Mouse (Mus musculus) kidney, adult 2 months (tissue): ENCODE measurements around the gene Hist1h4h. TPM values are rescaled to one million over a fixed set of nuclear protein-coding genes. Genes with fewer than 3 reads are reported as not detected.
"Not testable (repeated sequence)": the region's sequence is repeated elsewhere in the genome, so short reads cannot be mapped to it uniquely, and the experiment has no call there.

Source experiments
- DNase-seq: peaks from one replicate; pipeline ENCODE4 v3.0.0; 2021
- H3K27ac ChIP-seq: fragments of 200-500 bp; 2 replicates; pipeline ENCODE4 v1.5.1; 2012; ENCODE audit warnings: low read depth, low read length, control low read depth, inconsistent platforms; ENCODE audit not compliant: insufficient read depth
- H3K27me3 ChIP-seq: fragments of 200-500 bp; replicated peaks from 2 replicates; pipeline ENCODE4 v1.6.1; 2012; ENCODE audit warnings: mild to moderate bottlenecking, moderate library complexity, low read length, inconsistent platforms; ENCODE audit not compliant: control insufficient read depth, insufficient read depth
- H3K36me3 ChIP-seq: fragments of 200-500 bp; 2 replicates; pipeline ENCODE4 v1.6.1; 2012; ENCODE audit warnings: mild to moderate bottlenecking, moderate library complexity, low read length, inconsistent platforms; ENCODE audit not compliant: control insufficient read depth, insufficient read depth
- H3K4me1 ChIP-seq: fragments of 200-500 bp; 2 replicates; pipeline ENCODE4 v1.6.1; 2011; ENCODE audit warnings: low read length; ENCODE audit not compliant: control insufficient read depth, insufficient read depth
- H3K4me3 ChIP-seq: fragments of 200-500 bp; 2 replicates; pipeline ENCODE4 v1.5.1; 2011; ENCODE audit warnings: mild to moderate bottlenecking, low read depth, low read length, control low read depth; ENCODE audit not compliant: insufficient read depth
- CTCF ChIP-seq: fragments of 200-500 bp; conservative IDR thresholded peaks from 2 replicates; pipeline ENCODE4 v1.5.1; 2011; ENCODE audit warnings: low read depth, mild to moderate bottlenecking, control low read depth, low read length, moderate library complexity, mixed read lengths; ENCODE audit not compliant: insufficient read depth, insufficient read length
- POLR2A ChIP-seq: fragments of 200-500 bp; IDR thresholded peaks from one replicate; pipeline ENCODE4 v1.6.1; 2011; ENCODE audit warnings: low read depth, low read length, control low read depth
- WGBS: fragments of 180-500 bp; shearing (Covaris S2); methylation state at CpG from one replicate; pipeline ENCODE4 v1.1.7; 2018; 5-methylcytosine and 5-hydroxymethylcytosine counted together
- polyA plus RNA-seq: library from polyadenylated mRNA; depleted of rRNA; stranded (reverse); fragments of >200 nt; gene quantifications from 2 replicates; pipeline ENCODE4 v1.2.3, GENCODE M21; 2012

The Hist1h4h gene
- polyA plus RNA-seq, 1 experiment, result 44.7 TPM

DNA sequence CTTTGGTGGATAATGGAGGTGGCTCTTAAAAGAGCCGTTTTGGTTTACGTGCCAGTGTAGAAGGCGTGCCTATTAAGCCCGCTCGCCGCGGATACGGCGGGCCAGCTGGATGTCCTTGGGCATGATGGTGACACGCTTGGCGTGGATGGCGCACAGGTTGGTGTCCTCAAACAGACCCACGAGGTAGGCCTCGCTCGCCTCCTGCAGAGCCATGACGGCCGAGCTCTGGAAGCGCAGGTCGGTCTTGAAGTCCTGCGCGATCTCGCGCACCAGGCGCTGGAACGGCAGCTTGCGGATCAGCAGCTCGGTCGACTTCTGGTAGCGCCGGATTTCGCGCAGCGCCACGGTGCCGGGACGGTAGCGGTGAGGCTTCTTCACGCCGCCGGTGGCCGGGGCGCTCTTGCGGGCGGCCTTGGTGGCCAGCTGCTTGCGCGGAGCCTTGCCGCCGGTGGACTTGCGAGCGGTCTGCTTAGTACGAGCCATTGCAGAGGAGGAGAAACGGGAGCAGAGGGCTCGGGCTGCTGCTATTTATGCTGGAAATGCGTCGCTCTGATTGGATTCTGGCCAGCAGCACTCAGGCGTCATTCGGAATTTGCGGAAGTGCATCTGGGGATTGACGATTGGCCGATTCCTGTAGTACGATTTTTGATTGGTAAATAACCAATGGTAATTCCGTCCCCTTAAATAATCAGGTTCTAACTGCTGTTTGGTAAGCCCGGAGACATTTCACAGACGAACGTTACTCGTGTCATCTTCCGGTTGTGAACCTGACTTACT lies 31.2 kb downstream of the Hist1h4h start, which contains the start of gene Hist1h3e:
TSS of gene Hist1h3e (minus strand) at position 487 of the 777 bp plus-strand sequence.
- TF ChIP-seq POLR2A, result peak; percentile 66
- WGBS, result under 1% methylated on average over 65 of the region's 67 CpGs
- Histone ChIP-seq H3K27ac (peak within 1 kb of the TSS; percentile 72), H3K4me3 (peak within 1 kb of the TSS; percentile 69)
- H3K27me3 ChIP-seq, H3K4me1 ChIP-seq, H3K36me3 ChIP-seq: not testable (repeated sequence)
- DNase-seq, result peak; percentile 96

DNA sequence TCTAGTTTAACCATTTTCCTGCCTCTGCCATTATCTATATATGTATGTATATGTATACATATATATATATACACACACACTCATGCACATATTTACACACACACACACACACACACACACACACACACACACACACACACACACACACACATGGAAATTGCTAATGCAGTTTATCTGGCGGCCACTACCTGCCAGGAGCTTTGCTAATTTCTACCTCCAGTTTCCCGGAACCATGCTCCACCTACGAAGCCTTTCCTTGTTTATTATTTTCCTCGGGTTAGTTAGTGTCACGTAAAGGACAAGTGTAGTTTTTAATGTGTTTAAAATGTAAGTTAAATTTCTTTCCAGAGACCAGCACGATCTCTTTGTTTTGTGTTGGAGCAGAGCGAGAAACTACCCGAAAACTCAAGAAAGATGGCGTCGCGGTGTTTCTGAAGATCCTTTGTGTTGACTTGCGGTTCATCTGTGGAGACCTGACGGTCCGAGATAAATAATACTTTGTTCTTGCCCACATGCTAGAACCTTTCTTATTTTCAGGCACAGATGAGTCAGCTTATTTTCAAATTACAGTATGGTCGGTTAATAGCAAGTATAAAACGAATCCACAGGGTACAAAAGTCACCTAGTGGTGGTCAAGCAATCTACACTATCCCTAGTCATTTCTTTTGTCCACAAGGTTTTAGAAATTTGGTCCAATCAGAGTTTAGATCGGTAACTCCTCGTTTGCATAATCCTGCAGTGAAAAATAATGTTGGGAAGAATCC lies 32.0 kb downstream of the Hist1h4h start:
- DNase-seq, result peak; percentile 62
- H3K36me3 ChIP-seq, result no peaks in the 10 kb centered on the region
- WGBS, result 3% methylated on average over 18 of the region's 18 CpGs
- peaks cover 2% of the 10 kb centered on the region; the same call in 1 of the 2 replicates for H3K4me1 ChIP-seq
- peak overlapping the region; percentile 61; the same call in 1 of the 2 replicates for H3K27ac ChIP-seq
- TF ChIP-seq CTCF (no peak), POLR2A (no peak)
- peak overlapping the region; percentile 31 for H3K4me3 ChIP-seq
- no peaks in the 10 kb centered on the region for H3K27me3 ChIP-seq

DNA sequence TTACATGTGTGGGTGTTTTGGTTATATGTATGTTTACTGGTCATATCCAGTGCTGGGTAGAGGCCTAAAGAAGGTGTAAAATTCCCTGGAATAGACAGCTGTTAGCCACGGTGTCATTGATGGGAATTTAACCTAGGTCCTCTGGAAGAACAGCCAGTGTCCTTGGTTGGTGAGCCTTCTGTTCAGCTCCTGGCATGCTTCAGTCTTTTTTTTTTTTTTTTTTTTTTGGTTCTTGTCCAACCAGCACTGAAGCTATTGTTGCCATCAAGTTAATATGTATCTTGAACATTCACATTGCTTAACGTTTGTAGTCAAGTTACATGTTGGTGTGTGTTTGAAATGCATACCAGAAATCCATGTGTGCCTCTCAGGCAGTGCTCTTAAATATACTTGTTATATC lies 33.6 kb downstream of the Hist1h4h start:
- Histone ChIP-seq H3K27ac (no peak overlapping the region), H3K4me1 (peaks cover 2% of the 10 kb centered on the region; the same call in 1 of the 2 replicates), H3K27me3 (no peaks in the 10 kb centered on the region), H3K36me3 (no peaks in the 10 kb centered on the region), H3K4me3 (no peak overlapping the region)
- TF ChIP-seq POLR2A (no peak), CTCF (no peak)
- no peak for DNase-seq
- 58% methylated on average over 2 of the region's 2 CpGs for WGBS

DNA sequence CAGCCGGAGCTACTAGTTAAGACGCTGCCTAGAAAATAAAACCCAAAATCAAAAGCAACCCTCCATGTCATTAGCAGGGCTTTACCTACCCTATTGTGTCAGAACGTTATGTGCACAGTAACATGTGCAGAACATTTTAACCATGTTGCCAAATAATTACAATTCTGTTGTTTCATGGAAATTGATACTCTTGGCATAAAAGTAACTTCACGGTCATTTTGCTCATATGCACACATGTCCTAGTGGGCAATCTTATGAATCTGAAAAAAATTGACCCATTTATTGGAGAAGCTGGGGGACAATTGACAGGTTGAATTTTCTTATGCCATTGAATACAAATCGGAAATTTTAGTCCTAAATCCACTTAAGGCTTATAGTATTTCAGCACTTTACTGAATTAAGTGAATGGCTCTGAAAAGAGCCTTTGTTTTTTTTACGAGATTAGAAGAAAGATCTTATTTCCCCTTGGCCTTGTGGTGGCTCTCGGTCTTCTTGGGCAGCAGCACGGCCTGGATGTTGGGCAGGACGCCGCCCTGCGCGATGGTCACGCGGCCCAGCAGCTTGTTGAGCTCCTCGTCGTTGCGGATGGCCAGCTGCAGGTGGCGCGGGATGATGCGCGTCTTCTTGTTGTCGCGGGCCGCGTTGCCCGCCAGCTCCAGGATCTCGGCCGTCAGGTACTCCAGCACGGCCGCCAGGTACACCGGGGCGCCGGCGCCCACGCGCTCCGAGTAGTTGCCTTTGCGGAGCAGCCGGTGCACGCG lies 39.6 kb downstream of the Hist1h4h start:
- not testable (repeated sequence) for DNase-seq, H3K4me1 ChIP-seq, H3K36me3 ChIP-seq, H3K27me3 ChIP-seq
- peak overlapping the region; percentile 74; the same call in 1 of the 2 replicates for H3K27ac ChIP-seq
- 4% methylated on average over 31 of the region's 41 CpGs for WGBS
- H3K4me3 ChIP-seq, result peak overlapping the region; percentile 41

DNA sequence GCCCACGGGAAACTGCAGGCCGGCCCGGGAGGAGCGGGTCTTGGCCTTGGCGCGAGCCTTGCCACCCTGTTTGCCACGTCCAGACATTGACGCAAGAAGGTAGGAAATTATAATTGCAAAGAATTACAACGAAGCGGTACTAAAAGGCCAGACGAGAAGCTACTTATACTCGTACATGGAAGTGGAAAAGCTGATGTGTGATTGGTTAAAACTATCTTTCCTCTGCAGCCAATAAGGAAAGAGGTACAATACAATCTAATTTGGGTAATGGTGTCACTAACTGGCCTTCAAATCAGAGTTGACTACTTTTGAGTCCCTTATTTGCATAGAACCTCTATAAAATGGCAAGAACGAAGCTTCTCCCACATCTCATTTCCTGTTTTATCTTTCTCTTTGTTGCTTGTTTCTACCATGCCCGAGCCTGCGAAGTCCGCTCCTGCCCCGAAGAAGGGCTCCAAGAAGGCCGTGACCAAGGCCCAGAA lies 40.2 kb downstream of the Hist1h4h start, which contains the start of the genes Hist1h2ae and Hist1h2bg:
TSS of gene Hist1h2ae (minus strand) at position 199 of the 482 bp plus-strand sequence.
TSS of gene Hist1h2bg (plus strand) at position 375 of the 482 bp plus-strand sequence.
- peak; percentile 85 for DNase-seq
- under 1% methylated on average over 18 of the region's 18 CpGs for WGBS
- peak within 1 kb of the TSS; percentile 77 for H3K27ac ChIP-seq
- no peaks in the 10 kb centered on the region; the same call in 1 of the 2 replicates for H3K4me1 ChIP-seq
- no peaks in the 10 kb centered on the region for H3K36me3 ChIP-seq
- peaks cover 2% of the 10 kb centered on the region; the same call in 1 of the 2 replicates for H3K27me3 ChIP-seq
- peak within 1 kb of the TSS; percentile 60 for H3K4me3 ChIP-seq
- TF ChIP-seq CTCF, result no peak
- no peak for TF ChIP-seq POLR2A

DNA sequence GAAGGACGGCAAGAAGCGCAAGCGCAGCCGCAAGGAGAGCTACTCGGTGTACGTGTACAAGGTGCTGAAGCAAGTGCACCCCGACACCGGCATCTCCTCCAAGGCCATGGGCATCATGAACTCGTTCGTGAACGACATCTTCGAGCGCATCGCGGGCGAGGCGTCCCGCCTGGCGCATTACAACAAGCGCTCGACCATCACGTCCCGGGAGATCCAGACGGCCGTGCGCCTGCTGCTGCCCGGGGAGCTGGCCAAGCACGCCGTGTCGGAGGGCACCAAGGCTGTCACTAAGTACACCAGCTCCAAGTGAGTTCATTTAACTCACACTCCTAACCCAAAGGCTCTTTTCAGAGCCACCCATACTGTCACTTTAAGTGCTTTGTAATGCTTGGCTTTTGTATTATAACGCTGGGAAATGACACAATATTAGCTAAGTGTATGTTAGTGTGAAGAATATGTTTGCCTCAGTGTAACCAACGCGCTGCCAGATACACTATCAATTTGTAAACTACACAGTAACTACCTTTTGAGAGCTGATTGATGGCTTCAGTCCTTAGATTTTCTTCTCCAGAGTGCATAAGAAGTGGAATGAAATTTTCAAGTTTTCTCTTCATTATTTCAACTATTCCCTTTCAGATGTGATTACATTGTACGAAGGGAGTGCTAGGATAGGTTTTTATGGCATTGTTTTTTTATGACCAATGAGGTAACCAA lies 40.8 kb downstream of the Hist1h4h start:
- H3K27me3 ChIP-seq, H3K36me3 ChIP-seq, DNase-seq, H3K4me1 ChIP-seq: not testable (repeated sequence)
- WGBS, result 2% methylated on average over 18 of the region's 34 CpGs
- Histone ChIP-seq H3K4me3 (peak overlapping the region; percentile 60), H3K27ac (peak overlapping the region; percentile 77)
